Mouse (Mus musculus) neural tube, embryonic 11.5 days (tissue): Measurements from ENCODE around the gene Cdk5. TPM values are rescaled to one million over a fixed set of nuclear protein-coding genes. Genes with fewer than 3 reads are reported as not detected.

Experiments used
- ATAC-seq: fragments of 200-750 bp; cut with Nextera tagmentation; 2 replicates; pipeline ENCODE4 v1.8.0; 2017; ENCODE audit warnings: moderate number of reproducible peaks, mild to moderate bottlenecking, moderate TSS enrichment, moderate library complexity; ENCODE audit not compliant: insufficient read depth, low FRiP score, low TSS enrichment
- DNase-seq: peaks from one replicate; pipeline ENCODE4 v3.0.0-alpha.2; 2015; ENCODE audit warnings: low spot score
- H3K27ac ChIP-seq: fragments of 300-500 bp; sonication (generic); 2 replicates; pipeline ENCODE4 v1.5.1; 2014; ENCODE audit warnings: low read depth, mild to moderate bottlenecking, low read length
- H3K27me3 ChIP-seq: fragments of 300-500 bp; sonication (generic); 2 replicates; pipeline ENCODE4 v1.6.1; 2014; ENCODE audit warnings: mild to moderate bottlenecking, low read length, mixed read lengths; ENCODE audit not compliant: control insufficient read depth, insufficient read depth
- H3K36me3 ChIP-seq: fragments of 300-500 bp; sonication (generic); 2 replicates; pipeline ENCODE4 v1.6.1; 2014; ENCODE audit warnings: mild to moderate bottlenecking, low read length, moderate library complexity, mixed read lengths; ENCODE audit not compliant: control insufficient read depth, insufficient read depth
- H3K4me1 ChIP-seq: fragments of 300-500 bp; sonication (generic); 2 replicates; pipeline ENCODE4 v1.6.1; 2014; ENCODE audit warnings: low read length, mixed read lengths; ENCODE audit not compliant: control insufficient read depth, insufficient read depth
- H3K4me2 ChIP-seq: fragments of 300-500 bp; sonication (generic); 2 replicates; pipeline ENCODE4 v1.6.1; 2014; ENCODE audit warnings: low read depth, mild to moderate bottlenecking, moderate library complexity
- H3K4me3 ChIP-seq: fragments of 300-500 bp; sonication (generic); 2 replicates; pipeline ENCODE4 v1.5.1; 2014; ENCODE audit warnings: low read depth, low read length
- H3K9ac ChIP-seq: fragments of 300-500 bp; sonication (generic); 2 replicates; pipeline ENCODE4 v1.6.1; 2014; ENCODE audit warnings: mild to moderate bottlenecking, low read length
- H3K9me3 ChIP-seq: fragments of 300-500 bp; sonication (generic); 2 replicates; pipeline ENCODE4 v1.6.1; 2016; ENCODE audit warnings: low read length; ENCODE audit not compliant: control insufficient read depth
- WGBS: fragments of 180-500 bp; shearing (Covaris S2); extraction: QIAGEN DNeasy Blood & Tissue Kit; methylation state at CpG from one replicate; pipeline ENCODE4 v1.1.7; 2014; 5-methylcytosine and 5-hydroxymethylcytosine counted together
- polyA plus RNA-seq: library from polyadenylated mRNA; unstranded; fragments of >200 nt; fragmentation: Nextera tagmentation; extraction: Ambion mirVana; gene quantifications from 2 replicates; pipeline ENCODE4 v1.2.1, GENCODE M21; 2014

Cdk5 gene
- polyA plus RNA-seq, 1 experiment from 2014 or later: 64.9 TPM

- peak; percentile 10 for ATAC-seq
- peaks cover 40% of the 10 kb centered on the region for H3K4me1 ChIP-seq
Observed at GRCm38 (mm10) chr5:24452030-24452690, 28.8 kb upstream of the Cdk5 start, which contains the start of gene Agap3. Gene Agap3, plus strand, starts transcription at chr5:24452177.

GRCm38 (mm10) chr5:24451264-24452029 lies 28.1 kb upstream of the Cdk5 start:
- DNase-seq: peak; percentile 90
- H3K9ac ChIP-seq: peak overlapping the region; percentile 96
- peak overlapping the region; percentile 93 for H3K4me2 ChIP-seq
- peak overlapping the region; percentile 95 for H3K27ac ChIP-seq
- no peaks in the 10 kb centered on the region for H3K9me3 ChIP-seq
- H3K27me3 ChIP-seq: no peaks in the 10 kb centered on the region
- 3% methylated on average over 45 of the region's 66 CpGs for WGBS
- peaks cover 41% of the 10 kb centered on the region for H3K4me1 ChIP-seq
- ATAC-seq: peak; percentile 64
- H3K36me3 ChIP-seq: peaks cover 2% of the 10 kb centered on the region; the same call in 1 of the 2 replicates
- H3K4me3 ChIP-seq: peak overlapping the region; percentile 92

More at GRCm38 (mm10) chr5:24452030-24452690, 28.8 kb upstream of the Cdk5 start, which contains the start of gene Agap3:
- under 1% methylated on average over 41 of the region's 85 CpGs for WGBS
- no peaks in the 10 kb centered on the region for H3K9me3 ChIP-seq
- H3K27me3 ChIP-seq: no peaks in the 10 kb centered on the region
- H3K4me2 ChIP-seq: peak within 1 kb of the TSS; percentile 93
- H3K27ac ChIP-seq: peak within 1 kb of the TSS; percentile 95
- peaks cover 2% of the 10 kb centered on the region; the same call in 1 of the 2 replicates for H3K36me3 ChIP-seq
- peak within 1 kb of the TSS; percentile 96 for H3K9ac ChIP-seq
- H3K4me3 ChIP-seq: peak within 1 kb of the TSS; percentile 92
- peak; percentile 55 for DNase-seq

- Histone ChIP-seq H3K4me1 (peaks cover 21% of the 10 kb centered on the region), H3K4me3 (peak within 1 kb of the TSS; percentile 65), H3K9ac (peak within 1 kb of the TSS; percentile 63)
Observed at GRCm38 (mm10) chr5:24447624-24448298, 24.4 kb upstream of the Cdk5 start, which contains the start of gene Tmub1. Gene Tmub1, minus strand, starts transcription at chr5:24447854.

GRCm38 (mm10) chr5:24446630-24447029 lies 23.3 kb upstream of the Cdk5 start:
- H3K4me2 ChIP-seq: 0 out of 2 replicates have a peak overlapping the region, but pooled peaks have one; percentile 87

More at GRCm38 (mm10) chr5:24447624-24448298, 24.4 kb upstream of the Cdk5 start, which contains the start of gene Tmub1:
- WGBS: 3% methylated on average over 34 of the region's 34 CpGs
- peak; percentile 58 for ATAC-seq
- peak; percentile 85 for DNase-seq
- 0 out of 2 replicates have a peak, but pooled peaks cover 3% of the 10 kb centered on the region for H3K36me3 ChIP-seq
- peak within 1 kb of the TSS; percentile 56; the same call in 1 of the 2 replicates for H3K27ac ChIP-seq
- no peaks in the 10 kb centered on the region for H3K27me3 ChIP-seq
- H3K9me3 ChIP-seq: no peaks in the 10 kb centered on the region
- H3K4me2 ChIP-seq: peak within 1 kb of the TSS; percentile 87

GRCm38 (mm10) chr5:24445428-24446080 lies 22.2 kb upstream of the Cdk5 start:
- DNase-seq (no peak), ATAC-seq (no peak)
- H3K27me3 ChIP-seq: no peaks in the 10 kb centered on the region
- H3K4me1 ChIP-seq: peaks cover 17% of the 10 kb centered on the region
- peak overlapping the region; percentile 60 for H3K27ac ChIP-seq
- WGBS: 56% methylated on average over 20 of the region's 20 CpGs
- peak overlapping the region; percentile 90 for H3K4me2 ChIP-seq
- H3K9ac ChIP-seq: peak overlapping the region; percentile 95
- no peaks in the 10 kb centered on the region for H3K9me3 ChIP-seq
- peaks cover 9% of the 10 kb centered on the region; the same call in 1 of the 2 replicates for H3K36me3 ChIP-seq
- H3K4me3 ChIP-seq: peak overlapping the region; percentile 96

More at GRCm38 (mm10) chr5:24446630-24447029, 23.3 kb upstream of the Cdk5 start:
- Histone ChIP-seq H3K9ac (no peak overlapping the region), H3K27ac (no peak overlapping the region), H3K4me3 (no peak overlapping the region), H3K9me3 (no peaks in the 10 kb centered on the region), H3K27me3 (no peaks in the 10 kb centered on the region), H3K36me3 (peaks cover 7% of the 10 kb centered on the region; the same call in 1 of the 2 replicates), H3K4me1 (peaks cover 20% of the 10 kb centered on the region)
- no peak for DNase-seq
- WGBS: 92% methylated on average over 7 of the region's 7 CpGs
- ATAC-seq: no peak

GRCm38 (mm10) chr5:24444746-24445427 lies 21.6 kb upstream of the Cdk5 start, which contains the start of gene Fastk:
Gene Fastk, minus strand, starts transcription at chr5:24445287.
- Histone ChIP-seq H3K4me1 (peaks cover 17% of the 10 kb centered on the region), H3K36me3 (peaks cover 9% of the 10 kb centered on the region; the same call in 1 of the 2 replicates), H3K27ac (peak within 1 kb of the TSS; percentile 76), H3K9ac (peak within 1 kb of the TSS; percentile 95), H3K4me2 (peak within 1 kb of the TSS; percentile 90), H3K4me3 (peak within 1 kb of the TSS; percentile 96), H3K27me3 (no peaks in the 10 kb centered on the region), H3K9me3 (no peaks in the 10 kb centered on the region)
- DNase-seq (peak; percentile 95), ATAC-seq (peak; percentile 81)
- WGBS: 1% methylated on average over 59 of the region's 60 CpGs

- Histone ChIP-seq H3K4me2 (peak overlapping the region; percentile 90), H3K27me3 (no peaks in the 10 kb centered on the region), H3K4me1 (peaks cover 17% of the 10 kb centered on the region), H3K27ac (no peak overlapping the region), H3K4me3 (peak overlapping the region; percentile 96; the same call in 1 of the 2 replicates), H3K9ac (peak overlapping the region; percentile 95; the same call in 1 of the 2 replicates), H3K9me3 (no peaks in the 10 kb centered on the region), H3K36me3 (peaks cover 9% of the 10 kb centered on the region; the same call in 1 of the 2 replicates)
- WGBS: 89% methylated on average over 12 of the region's 12 CpGs
- ATAC-seq (no peak), DNase-seq (no peak)
Observed at GRCm38 (mm10) chr5:24443927-24444326, 20.6 kb upstream of the Cdk5 start.
